Mouse (Mus musculus): ENCODE data around the gene Tmem87a.

The Tmem87a gene

GRCm38 (mm10) chr2:120360425-120360824 lies 43.5 kb downstream of the Tmem87a start:
- no peak for DNase-seq

- peak; percentile 93 for DNase-seq
Measured at GRCm38 (mm10) chr2:120352682-120353646, 50.9 kb downstream of the Tmem87a start, which contains the start of gene Vps39. Vps39 (minus strand) TSS chr2:120353137.

- no peak for DNase-seq
Measured at GRCm38 (mm10) chr2:120351321-120351720, 52.6 kb downstream of the Tmem87a start.

- no peak for DNase-seq
Measured at GRCm38 (mm10) chr2:120348120-120348519, 55.8 kb downstream of the Tmem87a start.

GRCm38 (mm10) chr2:120341741-120342140 lies 62.2 kb downstream of the Tmem87a start:
- DNase-seq, result no peak

GRCm38 (mm10) chr2:120337886-120338285 lies 66.0 kb downstream of the Tmem87a start:
- DNase-seq, result peak; percentile 11

GRCm38 (mm10) chr2:120331575-120331974 lies 72.3 kb downstream of the Tmem87a start:
- no peak for DNase-seq

GRCm38 (mm10) chr2:120315077-120315476 lies 88.8 kb downstream of the Tmem87a start:
- DNase-seq, result no peak

GRCm38 (mm10) chr2:120314487-120314886 lies 89.4 kb downstream of the Tmem87a start:
- DNase-seq, result no peak

GRCm38 (mm10) chr2:120313976-120314375 lies 89.9 kb downstream of the Tmem87a start, which contains the start of gene Pla2g4f:
Pla2g4f (minus strand) TSS chr2:120314165.
- no peak for DNase-seq

GRCm38 (mm10) chr2:120312276-120312825 lies 91.6 kb downstream of the Tmem87a start:
- no peak for DNase-seq

Data from embryo, embryonic 11 days (tissue).